Comparison of ENCODE assay signal across 10 mouse cellular contexts in the genomic region with DNA sequence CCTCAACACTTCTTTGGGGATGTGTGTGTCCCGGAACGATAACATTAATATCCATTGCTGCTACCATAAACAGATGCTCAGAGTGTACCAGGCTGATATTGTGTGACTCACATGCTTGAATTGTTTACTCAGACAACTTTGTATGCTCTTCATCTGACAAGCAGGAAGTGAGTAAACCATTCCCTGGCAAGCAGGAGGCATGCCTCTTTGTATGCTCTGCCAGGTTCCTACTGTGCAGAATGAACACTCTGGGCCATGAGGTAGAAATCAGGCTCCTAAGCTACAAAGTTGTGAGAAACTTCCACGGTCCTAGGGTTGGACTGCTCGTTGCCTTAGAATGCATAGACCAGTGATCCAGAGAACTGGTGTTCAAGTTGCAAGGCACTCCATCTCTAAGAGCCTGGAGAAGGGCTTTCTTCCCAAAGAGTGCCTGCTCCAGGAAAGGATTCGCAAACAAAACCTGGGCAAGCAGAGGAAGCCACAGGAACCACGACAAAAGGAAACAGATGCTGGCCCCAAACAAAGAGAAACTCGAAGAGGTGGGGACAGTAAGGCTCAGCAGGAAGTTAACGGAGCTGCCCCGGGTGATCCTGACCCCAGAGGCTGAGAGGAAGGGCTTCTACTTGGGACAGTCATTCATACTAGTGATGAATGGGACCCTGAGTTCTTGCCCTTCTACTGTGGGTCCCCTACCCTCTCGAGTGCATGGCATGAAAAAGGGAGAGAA. TPM values are rescaled to one million over a fixed set of nuclear protein-coding genes. Genes with fewer than 3 reads are reported as not detected.
A peak's percentile ranks its signal among the peaks of the same experiment; 100 is the strongest.
DNase-seq lines count a peak whose midpoint lies in the region; ATAC-seq and TF ChIP-seq lines count a peak whose summit lies in the region.
"Had no signal": no experiment of that assay in that cellular context is flagged by ENCODE, and none has a peak within 500 bp of the region (broad histone marks: within the 10 kb centered on the region; RNA-seq: fewer than 3 reads in every experiment).

No protein-coding gene starts in this region.

- peak overlapping the region; percentile 35; the same call in 1 of the 2 replicates for H3K27ac ChIP-seq in kidney, adult 2 months (ENCODE audit: insufficient read depth, low read depth, low read length)
- H3K27ac ChIP-seq in kidney, embryonic 14.5 days (ENCODE audit: low read depth, low read length): no peak overlapping the region
- peak overlapping the region; percentile 43; the same call in 1 of the 2 replicates for H3K27ac ChIP-seq in kidney, postnatal 0 days
- no peak overlapping the region for H3K27ac ChIP-seq in intestine, postnatal 0 days (ENCODE audit: low read depth, low read length)
- H3K27ac ChIP-seq: gastrocnemius, adult 2 months had no signal

- no peaks in the 10 kb centered on the region for H3K4me1 ChIP-seq in kidney, adult 2 months (ENCODE audit: control insufficient read depth, insufficient read depth, low read length)
- H3K4me1 ChIP-seq in kidney, embryonic 14.5 days (ENCODE audit: control insufficient read depth, insufficient read depth, low read length): no peaks in the 10 kb centered on the region
- H3K4me1 ChIP-seq in kidney, postnatal 0 days (replicated peaks; ENCODE audit: insufficient read depth, low read length): no peaks in the 10 kb centered on the region
- no peaks in the 10 kb centered on the region for H3K4me1 ChIP-seq in intestine, postnatal 0 days (replicated peaks; ENCODE audit: control insufficient read depth, insufficient read depth, low read length)

- no peak overlapping the region for H3K4me3 ChIP-seq in kidney, adult 2 months (ENCODE audit: insufficient read depth, low read depth, low read length)
- no peak overlapping the region for H3K4me3 ChIP-seq in kidney, embryonic 14.5 days (ENCODE audit: low read length)
- no peak overlapping the region for H3K4me3 ChIP-seq in kidney, postnatal 0 days (replicated peaks; ENCODE audit: low read depth, low read length)
- no peak overlapping the region for H3K4me3 ChIP-seq in intestine, postnatal 0 days (ENCODE audit: low read depth, low read length)
- H3K4me3 ChIP-seq: gastrocnemius, adult 2 months had no signal

- no peak for ATAC-seq in kidney, embryonic 14.5 days (ENCODE audit: low FRiP score, low TSS enrichment)
- no peak for ATAC-seq in kidney, postnatal 0 days (replicated peaks; ENCODE audit: low FRiP score, low read depth)
- ATAC-seq in intestine, postnatal 0 days: no peak

- WGBS in kidney, adult 2 months: 43% methylated on average over 10 of the region's 10 CpGs
- 48% methylated on average over 10 of the region's 10 CpGs for WGBS in kidney, embryonic 14.5 days
- WGBS in kidney, postnatal 0 days: 43% methylated on average over 10 of the region's 10 CpGs
- 40% methylated on average over 10 of the region's 10 CpGs for WGBS in intestine, postnatal 0 days

- DNase-seq in kidney, adult 2 months: peak; percentile 38
- DNase-seq in adrenal gland, postnatal 36 days: peak; percentile 7 to 22
- peak; percentile 61 for DNase-seq in kidney, postnatal 0 days (ENCODE audit: low spot score)
- DNase-seq in lung, postnatal 25 days (ENCODE audit: low spot score): peak; percentile 57
- no peak for DNase-seq in spleen, postnatal 10 days (ENCODE audit: low spot score in 2 of 2)
- no peak for DNase-seq in MN1 (ENCODE audit: low spot score)
- DNase-seq: gastrocnemius, adult 2 months; left cerebral cortex, postnatal 4 days had no signal

- H3K9me3 ChIP-seq in kidney, embryonic 14.5 days (ENCODE audit: control insufficient read depth, low read length): no peaks in the 10 kb centered on the region
- H3K9me3 ChIP-seq in kidney, postnatal 0 days (replicated peaks; ENCODE audit: low read length): no peaks in the 10 kb centered on the region
- H3K9me3 ChIP-seq in intestine, postnatal 0 days (ENCODE audit: control insufficient read depth): no peaks in the 10 kb centered on the region

- TF ChIP-seq CTCF in kidney, adult 2 months (conservative IDR thresholded peaks at IDR 0.05; ENCODE audit: insufficient read depth, insufficient read length, low read depth, low read length): no peak
- no peak for TF ChIP-seq CTCF in kidney, postnatal 0 days (IDR thresholded peaks at IDR 0.05; ENCODE audit: low read depth)
- no peak for TF ChIP-seq CTCF in intestine, postnatal 0 days (IDR thresholded peaks at IDR 0.05; ENCODE audit: low read depth)

- no peaks in the 10 kb centered on the region for H3K27me3 ChIP-seq in kidney, adult 2 months (replicated peaks; ENCODE audit: control insufficient read depth, insufficient read depth, low read length)
- H3K27me3 ChIP-seq in kidney, embryonic 14.5 days (ENCODE audit: control insufficient read depth, insufficient read depth, low read length): no peaks in the 10 kb centered on the region
- H3K27me3 ChIP-seq in kidney, postnatal 0 days (ENCODE audit: insufficient read depth, low read length): no peaks in the 10 kb centered on the region
- H3K27me3 ChIP-seq in intestine, postnatal 0 days (replicated peaks; ENCODE audit: control insufficient read depth, insufficient read depth, low read length): no peaks in the 10 kb centered on the region

- no peak overlapping the region for H3K9ac ChIP-seq in kidney, embryonic 14.5 days (ENCODE audit: low read depth, low read length)
- H3K9ac ChIP-seq in kidney, postnatal 0 days (ENCODE audit: low read depth, low read length): no peak overlapping the region
- H3K9ac ChIP-seq in intestine, postnatal 0 days (ENCODE audit: low read depth, low read length): no peak overlapping the region

- H3K36me3 ChIP-seq in kidney, adult 2 months (ENCODE audit: control insufficient read depth, insufficient read depth, low read length): no peaks in the 10 kb centered on the region
- no peaks in the 10 kb centered on the region for H3K36me3 ChIP-seq in kidney, embryonic 14.5 days (ENCODE audit: control insufficient read depth, insufficient read depth, low read length)
- H3K36me3 ChIP-seq in kidney, postnatal 0 days (ENCODE audit: insufficient read depth, low read length): no peaks in the 10 kb centered on the region
- H3K36me3 ChIP-seq in intestine, postnatal 0 days (ENCODE audit: control insufficient read depth, insufficient read depth): no peaks in the 10 kb centered on the region

- TF ChIP-seq POLR2A in kidney, adult 2 months (IDR thresholded peaks at IDR 0.05; ENCODE audit: low read depth, low read length): no peak

- no peak overlapping the region for H3K4me2 ChIP-seq in kidney, embryonic 14.5 days (replicated peaks; ENCODE audit: low read depth, low read length)
- no peak overlapping the region for H3K4me2 ChIP-seq in kidney, postnatal 0 days (ENCODE audit: low read length)
- no peak overlapping the region; the same call in 1 of the 2 replicates for H3K4me2 ChIP-seq in intestine, postnatal 0 days (replicated peaks; ENCODE audit: low read depth)

RNA-seq across cellular contexts. Expression of a gene that starts 53.2 kb away (rescaled TPM):
- polyA plus RNA-seq in kidney, adult 2 months (2012; rRNA removed): 76.1 and 90.7 TPM in 2 replicates
- polyA plus RNA-seq in kidney, embryonic 14.5 days (2014; fragmentation: Nextera tagmentation; extraction: Ambion mirVana): 2.3 and 2.8 TPM in 2 replicates
- total RNA-seq in adrenal gland, postnatal 36 days (2021): 1 to 10 TPM; 7.8 to 8.9 TPM
- polyA plus RNA-seq in kidney, postnatal 0 days (2015; fragmentation: Nextera tagmentation; extraction: Ambion mirVana): 4.3 TPM in 2 replicates
- 3.4 and 3.8 TPM in 2 replicates for polyA plus RNA-seq in intestine, postnatal 0 days (2015; fragmentation: Nextera tagmentation; extraction: Ambion mirVana)

Comparison
In these comparisons a context has a peak if more than half of its experiments do, and no peak if none do; other contexts are left out.
1. H3K27ac ChIP-seq: peak in kidney, adult 2 months (single experiment) and kidney, postnatal 0 days (single experiment); none in kidney, embryonic 14.5 days (single experiment) and intestine, postnatal 0 days (single experiment).
2. RNA of a gene that starts 53.2 kb away (polyA plus RNA-seq): 76.1 to 90.7 TPM in kidney, adult 2 months; 4.3 TPM in kidney, postnatal 0 days, 3.4 to 3.8 TPM in intestine, postnatal 0 days and 2.3 to 2.8 TPM in kidney, embryonic 14.5 days; every median in the first group is over 10 times any median in the second.
3. DNase-seq: peak in kidney, adult 2 months (single experiment), adrenal gland, postnatal 36 days (2 of 2), kidney, postnatal 0 days (single experiment) and lung, postnatal 25 days (single experiment); none in spleen, postnatal 10 days (0 of 2) and MN1 (single experiment).